Mouse (Mus musculus): ENCODE data around the gene Olfr544. TPM values are rescaled to one million over a fixed set of nuclear protein-coding genes. Genes with fewer than 3 reads are reported as not detected.

Gene Olfr544
- polyA plus RNA-seq (2014; fragmentation: Nextera tagmentation; extraction: Ambion mirVana): 0.10 and 0.14 TPM in 2 replicates

GRCm38 (mm10) chr7:102488161-102488560, at the start of gene Olfr544:
TSS of gene Olfr544 (minus strand) at chr7:102488313.
- ATAC-seq (ENCODE audit: low read depth): no peak
- H3K9ac ChIP-seq (ENCODE audit: low read depth, low read length): no peak within 1 kb of the TSS
- H3K27ac ChIP-seq (replicated peaks; ENCODE audit: low read depth, low read length): no peak within 1 kb of the TSS
- no peaks in the 10 kb centered on the region for H3K36me3 ChIP-seq (ENCODE audit: control insufficient read depth, insufficient read depth, low read length)
- no peaks in the 10 kb centered on the region for H3K4me1 ChIP-seq (ENCODE audit: control insufficient read depth, insufficient read depth, low read length)
- H3K9me3 ChIP-seq (ENCODE audit: control insufficient read depth, low read length): no peaks in the 10 kb centered on the region
- H3K4me2 ChIP-seq (ENCODE audit: low read depth, low read length): no peak within 1 kb of the TSS
- WGBS: no CpG with 5 or more reads among the region's 1 CpGs
- no peak for DNase-seq (ENCODE audit: low spot score)
- H3K27me3 ChIP-seq (replicated peaks; ENCODE audit: control insufficient read depth, insufficient read depth, low read length): no peaks in the 10 kb centered on the region
- H3K4me3 ChIP-seq (ENCODE audit: low read depth, low read length): no peak within 1 kb of the TSS

- ATAC-seq (ENCODE audit: low read depth) (no peak), DNase-seq (ENCODE audit: low spot score) (no peak)
- Histone ChIP-seq H3K4me3 (ENCODE audit: low read depth, low read length) (no peak within 1 kb of the TSS), H3K36me3 (ENCODE audit: control insufficient read depth, insufficient read depth, low read length) (no peaks in the 10 kb centered on the region), H3K4me2 (ENCODE audit: low read depth, low read length) (no peak within 1 kb of the TSS), H3K27me3 (replicated peaks; ENCODE audit: control insufficient read depth, insufficient read depth, low read length) (no peaks in the 10 kb centered on the region), H3K4me1 (ENCODE audit: control insufficient read depth, insufficient read depth, low read length) (no peaks in the 10 kb centered on the region), H3K9me3 (ENCODE audit: control insufficient read depth, low read length) (no peaks in the 10 kb centered on the region), H3K9ac (ENCODE audit: low read depth, low read length) (no peak within 1 kb of the TSS), H3K27ac (replicated peaks; ENCODE audit: low read depth, low read length) (no peak within 1 kb of the TSS)
- 74% methylated on average over 1 of the region's 1 CpGs for WGBS
Observed at GRCm38 (mm10) chr7:102534449-102534848, 46.3 kb upstream of the Olfr544 start, which contains the start of gene Olfr547. TSS of gene Olfr547 (plus strand) at chr7:102534749.

- DNase-seq (ENCODE audit: low spot score): no peak
- H3K27me3 ChIP-seq (replicated peaks; ENCODE audit: control insufficient read depth, insufficient read depth, low read length): no peaks in the 10 kb centered on the region
- H3K36me3 ChIP-seq (ENCODE audit: control insufficient read depth, insufficient read depth, low read length): no peaks in the 10 kb centered on the region
- no peak for ATAC-seq (ENCODE audit: low read depth)
- no peak overlapping the region for H3K9ac ChIP-seq (ENCODE audit: low read depth, low read length)
- no peaks in the 10 kb centered on the region for H3K4me1 ChIP-seq (ENCODE audit: control insufficient read depth, insufficient read depth, low read length)
- WGBS: 76% methylated on average over 1 of the region's 1 CpGs
- no peak overlapping the region for H3K4me3 ChIP-seq (ENCODE audit: low read depth, low read length)
- no peak overlapping the region for H3K4me2 ChIP-seq (ENCODE audit: low read depth, low read length)
- no peak overlapping the region for H3K27ac ChIP-seq (replicated peaks; ENCODE audit: low read depth, low read length)
- H3K9me3 ChIP-seq (ENCODE audit: control insufficient read depth, low read length): no peaks in the 10 kb centered on the region
Observed at GRCm38 (mm10) chr7:102529052-102529451, 40.9 kb upstream of the Olfr544 start.

GRCm38 (mm10) chr7:102517051-102517335, 28.9 kb upstream of the Olfr544 start:
- ATAC-seq (ENCODE audit: low read depth): no peak
- Histone ChIP-seq H3K4me3 (ENCODE audit: low read depth, low read length) (no peak overlapping the region), H3K27ac (replicated peaks; ENCODE audit: low read depth, low read length) (no peak overlapping the region), H3K4me2 (ENCODE audit: low read depth, low read length) (no peak overlapping the region), H3K27me3 (replicated peaks; ENCODE audit: control insufficient read depth, insufficient read depth, low read length) (peaks cover 13% of the 10 kb centered on the region; the same call in 1 of the 2 replicates), H3K9ac (ENCODE audit: low read depth, low read length) (no peak overlapping the region), H3K36me3 (ENCODE audit: control insufficient read depth, insufficient read depth, low read length) (no peaks in the 10 kb centered on the region), H3K4me1 (ENCODE audit: control insufficient read depth, insufficient read depth, low read length) (peaks cover 9% of the 10 kb centered on the region), H3K9me3 (ENCODE audit: control insufficient read depth, low read length) (no peaks in the 10 kb centered on the region)
- 76% methylated on average over 2 of the region's 2 CpGs for WGBS
- peak; percentile 14 for DNase-seq (ENCODE audit: low spot score)

GRCm38 (mm10) chr7:102516261-102517050, 28.3 kb upstream of the Olfr544 start:
- Histone ChIP-seq H3K27ac (replicated peaks; ENCODE audit: low read depth, low read length) (no peak overlapping the region), H3K4me3 (ENCODE audit: low read depth, low read length) (no peak overlapping the region), H3K36me3 (ENCODE audit: control insufficient read depth, insufficient read depth, low read length) (no peaks in the 10 kb centered on the region), H3K27me3 (replicated peaks; ENCODE audit: control insufficient read depth, insufficient read depth, low read length) (peaks cover 13% of the 10 kb centered on the region; the same call in 1 of the 2 replicates), H3K9me3 (ENCODE audit: control insufficient read depth, low read length) (no peaks in the 10 kb centered on the region), H3K4me2 (ENCODE audit: low read depth, low read length) (no peak overlapping the region), H3K4me1 (ENCODE audit: control insufficient read depth, insufficient read depth, low read length) (peaks cover 9% of the 10 kb centered on the region), H3K9ac (ENCODE audit: low read depth, low read length) (no peak overlapping the region)
- WGBS: 45% methylated on average over 10 of the region's 10 CpGs
- DNase-seq (ENCODE audit: low spot score) (peak; percentile 48), ATAC-seq (ENCODE audit: low read depth) (peak; percentile 34; the same call in 1 of the 2 replicates)

GRCm38 (mm10) chr7:102514144-102514543, 26.0 kb upstream of the Olfr544 start:
- H3K9me3 ChIP-seq (ENCODE audit: control insufficient read depth, low read length): no peaks in the 10 kb centered on the region
- H3K27ac ChIP-seq (replicated peaks; ENCODE audit: low read depth, low read length): no peak overlapping the region
- DNase-seq (ENCODE audit: low spot score): no peak
- H3K36me3 ChIP-seq (ENCODE audit: control insufficient read depth, insufficient read depth, low read length): no peaks in the 10 kb centered on the region
- no peak overlapping the region for H3K4me3 ChIP-seq (ENCODE audit: low read depth, low read length)
- no peak for ATAC-seq (ENCODE audit: low read depth)
- whole genome bisulfite sequencing: 69% methylated on average over 4 of the region's 4 CpGs
- peaks cover 9% of the 10 kb centered on the region for H3K4me1 ChIP-seq (ENCODE audit: control insufficient read depth, insufficient read depth, low read length)
- no peak overlapping the region for H3K4me2 ChIP-seq (ENCODE audit: low read depth, low read length)
- peaks cover 13% of the 10 kb centered on the region; the same call in 1 of the 2 replicates for H3K27me3 ChIP-seq (replicated peaks; ENCODE audit: control insufficient read depth, insufficient read depth, low read length)
- H3K9ac ChIP-seq (ENCODE audit: low read depth, low read length): no peak overlapping the region

GRCm38 (mm10) chr7:102512814-102513435, 24.8 kb upstream of the Olfr544 start:
- Histone ChIP-seq H3K4me3 (ENCODE audit: low read depth, low read length) (peak overlapping the region; percentile 49), H3K9me3 (ENCODE audit: control insufficient read depth, low read length) (no peaks in the 10 kb centered on the region), H3K9ac (ENCODE audit: low read depth, low read length) (peak overlapping the region; percentile 73), H3K27ac (replicated peaks; ENCODE audit: low read depth, low read length) (no peak overlapping the region), H3K36me3 (ENCODE audit: control insufficient read depth, insufficient read depth, low read length) (no peaks in the 10 kb centered on the region), H3K27me3 (replicated peaks; ENCODE audit: control insufficient read depth, insufficient read depth, low read length) (peaks cover 13% of the 10 kb centered on the region; the same call in 1 of the 2 replicates), H3K4me2 (ENCODE audit: low read depth, low read length) (peak overlapping the region; percentile 92), H3K4me1 (ENCODE audit: control insufficient read depth, insufficient read depth, low read length) (peaks cover 9% of the 10 kb centered on the region)
- peak; percentile 94 for ATAC-seq (ENCODE audit: low read depth)
- peak; percentile 86 for DNase-seq (ENCODE audit: low spot score)
- WGBS: 1% methylated on average over 43 of the region's 54 CpGs

GRCm38 (mm10) chr7:102511927-102512326, 23.8 kb upstream of the Olfr544 start:
- H3K9me3 ChIP-seq (ENCODE audit: control insufficient read depth, low read length): no peaks in the 10 kb centered on the region
- peaks cover 13% of the 10 kb centered on the region; the same call in 1 of the 2 replicates for H3K27me3 ChIP-seq (replicated peaks; ENCODE audit: control insufficient read depth, insufficient read depth, low read length)
- no peak overlapping the region for H3K27ac ChIP-seq (replicated peaks; ENCODE audit: low read depth, low read length)
- no peak for ATAC-seq (ENCODE audit: low read depth)
- WGBS: 83% methylated on average over 10 of the region's 10 CpGs
- H3K36me3 ChIP-seq (ENCODE audit: control insufficient read depth, insufficient read depth, low read length): no peaks in the 10 kb centered on the region
- H3K4me1 ChIP-seq (ENCODE audit: control insufficient read depth, insufficient read depth, low read length): peaks cover 9% of the 10 kb centered on the region
- no peak overlapping the region for H3K4me3 ChIP-seq (ENCODE audit: low read depth, low read length)
- no peak overlapping the region for H3K4me2 ChIP-seq (ENCODE audit: low read depth, low read length)
- H3K9ac ChIP-seq (ENCODE audit: low read depth, low read length): no peak overlapping the region
- no peak for DNase-seq (ENCODE audit: low spot score)
